Mouse (Mus musculus) ovary, postnatal 14 days (tissue): ENCODE measurements around the gene Stx18.

Experiments
- DNase-seq: peaks from one replicate; pipeline ENCODE4 v3.0.0; 2022; ENCODE audit warnings: low spot score

Stx18 gene

GRCm38 (mm10) chr5:38038710-38039592 lies at the start of gene Stx18:
Gene Stx18 (plus strand): TSS chr5:38038742.
- DNase-seq: peak; percentile 84

DNA sequence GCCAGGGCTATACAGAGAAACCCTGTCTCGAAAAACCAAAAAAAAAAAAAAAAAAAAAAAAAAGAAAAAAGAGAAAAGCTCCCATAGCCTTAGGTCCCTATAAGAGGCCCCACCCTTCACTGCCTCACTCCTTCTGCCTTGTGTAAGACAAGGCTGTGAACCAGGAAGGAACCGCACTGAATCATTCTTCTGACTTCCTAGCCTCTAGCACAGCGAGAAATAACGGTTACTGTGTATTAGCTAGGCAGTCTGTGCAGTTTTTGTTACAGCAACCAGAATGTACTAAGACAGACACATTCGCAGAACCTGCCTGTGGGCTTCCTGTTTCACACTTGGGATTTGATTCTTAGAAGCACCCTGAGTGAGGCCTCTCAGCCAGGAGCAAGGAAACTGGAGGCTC lies 46.2 kb upstream of the Stx18 start:
- DNase-seq: no peak

DNA sequence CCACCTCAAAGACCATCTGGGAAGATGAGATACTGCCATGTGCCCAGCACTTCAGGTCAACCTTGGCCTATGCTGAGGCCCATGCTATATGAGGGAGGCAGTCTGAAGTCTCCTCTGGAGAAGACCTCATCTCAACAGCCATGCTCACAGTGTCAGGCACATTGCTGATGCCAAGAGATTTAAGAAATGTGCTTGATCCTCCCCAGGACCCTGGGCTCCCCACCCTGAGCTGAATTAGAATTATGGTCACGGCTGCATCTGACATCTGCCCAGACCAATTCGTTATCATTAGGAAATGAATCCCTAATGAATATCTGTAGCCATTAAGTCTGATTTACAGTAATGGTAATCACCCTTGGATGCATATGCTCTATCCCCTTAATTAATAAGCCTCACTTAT lies 39.7 kb upstream of the Stx18 start:
- no peak for DNase-seq

GRCm38 (mm10) chr5:38002573-38002972 lies 36.0 kb upstream of the Stx18 start:
- DNase-seq: no peak

- DNase-seq: no peak
Observed at GRCm38 (mm10) chr5:38004746-38005145, 33.8 kb upstream of the Stx18 start.

- DNase-seq: no peak
Observed at GRCm38 (mm10) chr5:38006415-38007347, 31.9 kb upstream of the Stx18 start.

DNA sequence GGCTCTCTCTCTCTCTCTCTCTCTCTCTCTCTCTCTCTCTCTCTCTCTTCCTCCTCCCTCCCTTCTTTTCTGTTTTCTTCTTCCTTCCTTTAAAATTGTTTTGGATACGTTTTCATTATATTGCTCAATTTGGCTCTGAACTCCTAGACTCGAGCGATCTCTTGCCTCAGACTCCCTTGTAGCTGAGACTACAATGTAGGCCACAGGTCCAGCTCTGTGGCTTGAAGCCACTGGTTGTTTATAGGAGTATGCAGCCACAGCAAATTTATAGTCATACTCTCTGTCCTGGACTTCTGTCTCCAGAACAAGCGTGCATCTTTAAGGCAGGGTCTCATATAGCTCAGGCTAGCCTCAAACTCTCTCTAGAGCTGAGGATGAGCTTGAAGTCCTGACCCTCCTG lies 29.5 kb upstream of the Stx18 start:
- DNase-seq: no peak

DNA sequence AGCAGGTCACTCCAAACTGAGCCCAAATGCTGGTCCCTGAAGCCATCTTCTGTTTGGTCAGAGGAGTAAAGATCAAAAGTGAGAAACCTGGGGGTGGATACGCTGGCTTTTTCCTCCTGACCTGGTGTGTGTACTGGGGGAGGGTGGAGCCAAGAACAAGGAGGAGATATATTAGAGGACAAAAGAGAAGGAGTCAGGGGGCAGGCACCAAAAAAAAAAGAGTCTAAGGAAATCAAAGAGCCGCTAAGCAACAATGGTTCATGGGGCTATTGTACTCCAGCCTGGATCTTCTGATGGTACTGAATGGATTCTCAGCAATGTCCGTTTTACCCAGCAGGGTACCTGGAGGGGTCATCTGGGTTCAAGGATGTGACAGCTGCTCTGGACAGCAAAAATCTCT lies 23.6 kb upstream of the Stx18 start:
- no peak for DNase-seq

- no peak for DNase-seq
Observed at GRCm38 (mm10) chr5:38016945-38017344, 21.6 kb upstream of the Stx18 start.

GRCm38 (mm10) chr5:38027656-38028055 lies 10.9 kb upstream of the Stx18 start:
- no peak for DNase-seq

DNA sequence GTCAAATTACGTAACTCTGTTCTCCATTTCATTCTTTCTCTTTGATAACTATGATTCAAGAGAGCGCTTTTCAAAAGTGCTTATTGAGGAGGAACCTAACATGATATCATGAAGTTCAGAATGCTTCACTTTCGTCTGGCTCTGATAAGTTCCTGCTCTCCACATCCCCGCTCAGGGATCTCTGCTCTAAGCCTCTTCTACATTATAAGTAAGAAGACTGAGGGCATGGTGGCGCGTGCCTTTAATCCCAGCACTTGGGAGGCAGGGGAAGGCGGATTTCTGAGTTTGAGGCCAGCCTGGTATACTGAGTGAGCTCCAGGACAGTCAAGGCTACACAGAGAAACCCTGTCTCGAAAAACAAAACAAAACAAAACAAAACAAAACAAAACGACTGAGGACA lies 268 bp upstream of the Stx18 start:
- DNase-seq: no peak

DNA sequence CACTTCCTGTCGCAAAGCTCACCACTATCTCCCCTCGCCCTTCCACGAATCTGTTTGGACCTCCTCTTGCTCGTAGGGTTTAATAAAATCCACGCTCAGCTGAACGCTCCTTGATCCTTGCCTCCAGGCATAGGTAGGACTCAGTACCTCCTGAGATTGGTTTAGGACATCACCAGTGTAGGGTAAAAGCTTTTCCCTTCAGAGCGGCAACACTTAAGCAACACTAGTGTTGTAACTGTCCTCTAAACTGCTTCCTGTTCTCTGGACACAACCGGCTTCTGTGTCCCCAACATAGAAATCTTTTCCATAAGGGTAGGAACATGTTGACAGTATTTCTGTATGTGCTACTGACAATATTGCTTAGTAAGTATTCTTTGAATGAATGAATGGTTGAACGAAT lies 1.3 kb downstream of the Stx18 start:
- DNase-seq: no peak

- DNase-seq: no peak
Observed at GRCm38 (mm10) chr5:38044923-38045322, 6.4 kb downstream of the Stx18 start.

GRCm38 (mm10) chr5:38048177-38048576 lies 9.6 kb downstream of the Stx18 start:
- no peak for DNase-seq

- DNase-seq: no peak
Observed at GRCm38 (mm10) chr5:38061051-38061450, 22.5 kb downstream of the Stx18 start.

DNA sequence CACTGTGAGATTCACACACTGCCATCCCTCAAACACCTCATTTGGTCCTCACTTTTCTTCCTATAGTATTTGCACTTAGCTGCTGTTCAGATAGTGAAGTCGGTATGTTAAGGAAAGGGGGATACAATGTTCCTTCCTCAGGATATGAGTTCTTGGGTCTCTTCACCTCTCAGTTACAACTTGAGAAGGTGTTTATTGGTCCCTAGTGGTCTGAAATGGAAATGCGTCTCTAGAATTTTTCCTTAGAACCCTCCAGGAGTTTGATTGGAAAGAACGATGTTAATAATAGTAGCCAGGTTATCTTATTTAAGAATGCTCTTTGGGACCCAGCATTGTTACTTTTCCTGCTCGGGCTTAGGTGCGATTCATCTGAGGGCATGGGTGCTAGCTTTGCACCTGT lies 24.2 kb downstream of the Stx18 start:
- DNase-seq: no peak

GRCm38 (mm10) chr5:38063339-38063738 lies 24.8 kb downstream of the Stx18 start:
- DNase-seq: no peak

DNA sequence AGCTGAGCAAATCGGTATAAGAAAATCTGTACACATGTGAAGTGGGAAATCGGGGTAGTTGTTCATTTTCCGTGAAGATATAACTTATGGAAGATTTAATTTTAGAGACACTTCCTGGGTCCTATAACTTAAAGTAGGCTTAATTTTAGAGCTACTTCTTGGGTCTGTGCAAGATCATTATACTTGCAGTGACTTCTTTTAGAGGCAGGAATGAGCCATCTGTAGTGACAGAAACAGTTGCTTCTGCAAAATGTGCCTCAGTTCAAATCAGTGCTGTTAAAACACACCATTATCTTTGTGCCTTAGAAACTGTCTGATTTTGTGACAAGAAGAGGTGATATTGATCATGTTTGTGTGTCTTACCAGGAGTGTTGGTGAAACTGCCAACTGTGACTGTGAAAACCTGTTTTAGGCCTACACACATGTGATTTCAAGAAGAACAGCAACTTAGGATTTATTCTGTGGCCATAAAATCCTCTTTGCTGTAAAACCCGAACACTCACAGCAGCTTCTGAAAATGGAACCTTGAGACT lies 25.6 kb downstream of the Stx18 start:
- DNase-seq: no peak

- DNase-seq: no peak
Observed at GRCm38 (mm10) chr5:38064701-38065100, 26.2 kb downstream of the Stx18 start.

DNA sequence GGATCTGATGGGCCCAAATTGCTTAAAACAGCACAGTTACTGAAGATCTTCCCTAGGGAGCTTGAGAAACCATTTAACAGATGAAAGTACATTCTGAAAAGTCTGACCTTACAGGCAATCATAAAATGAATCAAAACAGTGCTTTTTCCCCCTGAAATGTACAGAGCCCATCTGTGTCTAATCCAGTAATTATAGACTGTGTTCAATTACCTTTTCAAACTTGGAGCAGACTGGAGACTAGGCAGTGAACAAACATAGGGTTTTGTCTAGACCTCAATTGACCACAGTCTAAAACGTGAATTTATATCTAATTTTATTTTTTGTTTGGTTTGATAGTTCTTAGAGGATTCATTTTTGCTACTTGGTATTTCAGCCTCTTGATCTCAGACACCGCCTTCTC lies 26.9 kb downstream of the Stx18 start:
- no peak for DNase-seq

- DNase-seq: no peak
Observed at GRCm38 (mm10) chr5:38066606-38067005, 28.1 kb downstream of the Stx18 start.

GRCm38 (mm10) chr5:38076326-38076725 lies 37.8 kb downstream of the Stx18 start:
- no peak for DNase-seq

DNA sequence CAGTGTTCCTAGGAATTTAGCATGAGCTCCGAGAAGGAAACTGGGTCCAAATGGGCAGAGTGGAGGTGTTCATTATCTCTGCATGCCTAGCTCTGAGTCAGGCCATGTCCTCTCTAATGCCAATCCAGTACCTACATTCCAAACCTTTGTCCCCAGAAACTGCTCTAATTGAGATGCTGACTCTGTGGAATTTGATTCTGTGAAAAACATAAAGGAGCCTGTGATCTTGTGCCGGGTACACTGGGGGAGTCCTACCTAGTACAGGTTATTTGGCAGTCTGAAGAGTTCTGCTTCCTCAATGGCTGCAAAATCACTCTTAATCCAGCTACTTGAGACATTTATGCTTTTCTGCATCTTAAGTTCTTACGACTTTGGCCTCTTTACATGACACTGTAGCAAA lies 40.0 kb downstream of the Stx18 start:
- DNase-seq: no peak
